Mouse (Mus musculus) myocyte (in vitro differentiated cells): ENCODE data around the gene Zbtb22. TPM values are rescaled to one million over a fixed set of nuclear protein-coding genes. Genes with fewer than 3 reads are reported as not detected.
A peak's percentile ranks its signal among the peaks of the same experiment; 100 is the strongest.

Source experiments
- H3K27me3 ChIP-seq: one replicate; pipeline ENCODE4 v1.6.1; 2011; ENCODE audit not compliant: control insufficient read depth, insufficient read depth, insufficient read length
- H3K36me3 ChIP-seq: one replicate; pipeline ENCODE4 v1.6.1; 2011; ENCODE audit not compliant: control insufficient read depth, insufficient read depth
- H3K4me2 ChIP-seq: one replicate; pipeline ENCODE4 v1.6.1; 2011; ENCODE audit warnings: low read depth, control low read depth
- H3K4me3 ChIP-seq: one replicate; pipeline ENCODE4 v1.5.1; 2011; ENCODE audit warnings: mild to moderate bottlenecking, control low read depth, moderate library complexity
- H3K79me2 ChIP-seq: one replicate; pipeline ENCODE4 v1.6.1; 2011; ENCODE audit not compliant: control insufficient read depth, insufficient read depth
- H3ac ChIP-seq: one replicate; pipeline ENCODE4 v1.6.1; 2011; ENCODE audit not compliant: control insufficient read depth, insufficient read length
- CEBPB ChIP-seq: IDR thresholded peaks from 2 replicates; pipeline ENCODE4 v1.6.1; 2011; ENCODE audit warnings: mild to moderate bottlenecking, moderate library complexity; ENCODE audit not compliant: poor library complexity, insufficient read depth, severe bottlenecking
- E2F4 ChIP-seq: IDR thresholded peaks from one replicate; pipeline ENCODE4 v1.6.1; 2011; ENCODE audit warnings: mild to moderate bottlenecking, control low read depth, moderate library complexity; ENCODE audit not compliant: insufficient read depth
- MAX ChIP-seq: IDR thresholded peaks from one replicate; pipeline ENCODE4 v1.6.1; 2011; ENCODE audit warnings: low read depth, mild to moderate bottlenecking, control low read depth
- MYOD1 ChIP-seq, 3 experiments: IDR thresholded peaks; one replicate each; pipeline ENCODE4 v1.6.1; 2011; ENCODE audit warnings: control low read depth in 2 of 3, low read depth in 2 of 3, mild to moderate bottlenecking in 2 of 3, moderate library complexity in 1 of 3; ENCODE audit not compliant: insufficient read length in 2 of 3, control insufficient read depth in 1 of 3
- MYOG ChIP-seq, 3 experiments: IDR thresholded peaks; one replicate each; pipeline ENCODE4 v1.6.1; 2011; ENCODE audit warnings: control low read depth in 2 of 3, low read depth in 2 of 3, mild to moderate bottlenecking in 2 of 3; ENCODE audit not compliant: insufficient read length in 2 of 3, control insufficient read depth in 1 of 3, insufficient read depth in 1 of 3
- POLR2A ChIP-seq: IDR thresholded peaks from one replicate; pipeline ENCODE4 v1.6.1; 2011; ENCODE audit warnings: low read depth, mild to moderate bottlenecking, control low read depth, moderate library complexity; ENCODE audit not compliant: insufficient read length
- POLR2AphosphoS2 ChIP-seq: IDR thresholded peaks from one replicate; pipeline ENCODE4 v1.6.1; 2011; ENCODE audit warnings: low read depth, control low read depth; ENCODE audit not compliant: insufficient read length
- REST ChIP-seq: IDR thresholded peaks from one replicate; pipeline ENCODE4 v1.6.1; 2011; ENCODE audit warnings: mild to moderate bottlenecking, control low read depth, moderate library complexity; ENCODE audit not compliant: insufficient read depth, insufficient read length
- SRF ChIP-seq: IDR thresholded peaks from one replicate; pipeline ENCODE4 v1.6.1; 2011; ENCODE audit warnings: low read depth; ENCODE audit not compliant: control insufficient read depth, insufficient read length
- TCF12 ChIP-seq: IDR thresholded peaks from one replicate; pipeline ENCODE4 v1.6.1; 2011; ENCODE audit warnings: mild to moderate bottlenecking, control low read depth; ENCODE audit not compliant: poor library complexity, insufficient read depth, severe bottlenecking
- TCF3 ChIP-seq: IDR thresholded peaks from one replicate; pipeline ENCODE4 v1.6.1; 2011; ENCODE audit warnings: low read depth, control low read depth; ENCODE audit not compliant: insufficient read length
- USF1 ChIP-seq: IDR thresholded peaks from one replicate; pipeline ENCODE4 v1.6.1; 2011; ENCODE audit warnings: low read depth, mild to moderate bottlenecking, control low read depth, moderate library complexity
- polyA plus RNA-seq: library from polyadenylated mRNA; unstranded; fragments of >200 nt; fragmentation: generic; extraction: Trizol; gene quantifications from one replicate; pipeline ENCODE4 v1.2.1, GENCODE M21; 2012; ENCODE audit warnings: missing spikeins

Zbtb22 gene
- polyA plus RNA-seq, 1 experiment: 31.6 TPM

DNA sequence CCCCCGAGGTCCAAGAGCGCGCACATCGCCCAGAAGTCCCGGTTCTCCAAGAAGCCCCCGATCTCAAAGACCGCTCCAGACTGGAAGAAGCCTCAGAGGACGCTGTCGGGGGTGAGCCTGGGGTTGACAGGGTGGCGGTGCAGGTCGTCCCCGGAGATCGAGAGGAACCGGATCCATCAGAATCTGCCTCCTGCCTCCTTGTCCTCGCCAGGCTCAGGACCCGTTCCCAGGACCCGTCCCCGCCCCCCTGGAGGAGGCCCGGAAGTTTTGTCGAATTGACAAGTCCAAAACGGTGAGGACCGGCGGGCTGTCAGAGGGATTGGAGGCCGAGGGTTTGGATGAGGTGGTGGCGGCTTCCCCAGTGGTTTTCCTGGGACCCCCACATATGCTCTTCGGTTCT is 25.3 kb downstream of the Zbtb22 start:
- Histone ChIP-seq H3K27me3 (no peaks in the 10 kb centered on the region), H3K36me3 (no peaks in the 10 kb centered on the region), H3K4me3 (peak overlapping the region; percentile 81), H3K4me2 (peak overlapping the region; percentile 87), H3K79me2 (peaks cover 23% of the 10 kb centered on the region), H3ac (peak overlapping the region; percentile 24)
- TF ChIP-seq TCF3 (no peak), MYOG (IDR thresholded peaks at IDR 0.05; ENCODE audit: control insufficient read depth in 1 of 3, insufficient read depth in 1 of 3, insufficient read length in 2 of 3, low read depth in 2 of 3) (no peak), USF1 (no peak), POLR2AphosphoS2 (no peak), REST (no peak), E2F4 (no peak), CEBPB (no peak), TCF12 (no peak), POLR2A (no peak), SRF (no peak), MAX (no peak), MYOD1 (IDR thresholded peaks at IDR 0.05; ENCODE audit: control insufficient read depth in 1 of 3, insufficient read length in 2 of 3, low read depth in 2 of 3) (no peak)

DNA sequence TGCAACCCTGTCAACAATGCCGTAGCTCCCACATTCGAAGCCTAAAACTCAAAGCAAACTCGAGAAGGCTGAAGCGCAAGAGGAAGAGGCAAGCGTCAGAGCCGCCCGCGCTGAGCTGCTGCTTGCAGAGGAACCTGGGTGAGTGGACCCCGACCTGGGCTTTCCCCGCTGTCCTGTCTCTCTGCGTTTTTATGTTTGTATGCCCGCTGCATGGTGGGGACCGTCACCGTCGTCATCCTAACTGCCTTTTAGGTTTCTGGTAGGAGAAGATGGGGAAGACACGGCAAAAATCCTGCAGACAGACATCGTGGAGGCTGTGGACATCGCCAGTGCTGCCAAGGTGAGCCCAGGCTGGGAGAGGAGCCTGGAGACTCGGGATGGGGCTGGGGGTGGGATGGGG is 25.7 kb downstream of the Zbtb22 start:
- Histone ChIP-seq H3K4me2 (peak overlapping the region; percentile 87), H3K4me3 (peak overlapping the region; percentile 81), H3K79me2 (peaks cover 23% of the 10 kb centered on the region), H3ac (peak overlapping the region; percentile 24), H3K27me3 (no peaks in the 10 kb centered on the region), H3K36me3 (no peaks in the 10 kb centered on the region)
- TF ChIP-seq MAX (no peak), TCF12 (no peak)

GRCm38 (mm10) chr17:33943454-33943853 is 27.8 kb downstream of the Zbtb22 start:
- no peak overlapping the region for H3ac ChIP-seq
- peaks cover 23% of the 10 kb centered on the region for H3K79me2 ChIP-seq
- no peaks in the 10 kb centered on the region for H3K27me3 ChIP-seq
- no peak overlapping the region for H3K4me2 ChIP-seq
- no peak for TF ChIP-seq POLR2A
- TF ChIP-seq MAX: no peak
- no peak for TF ChIP-seq MYOD1 (IDR thresholded peaks at IDR 0.05; ENCODE audit: control insufficient read depth in 1 of 3, insufficient read length in 2 of 3, low read depth in 2 of 3)
- TF ChIP-seq USF1: no peak
- TF ChIP-seq MYOG (IDR thresholded peaks at IDR 0.05; ENCODE audit: control insufficient read depth in 1 of 3, insufficient read depth in 1 of 3, insufficient read length in 2 of 3, low read depth in 2 of 3): no peak
- no peak for TF ChIP-seq POLR2AphosphoS2
- H3K4me3 ChIP-seq: no peak overlapping the region
- no peaks in the 10 kb centered on the region for H3K36me3 ChIP-seq

GRCm38 (mm10) chr17:33947430-33948089 is 31.9 kb downstream of the Zbtb22 start:
- TF ChIP-seq CEBPB (no peak), SRF (no peak), MYOD1 (IDR thresholded peaks at IDR 0.05; ENCODE audit: control insufficient read depth in 1 of 3, insufficient read length in 2 of 3, low read depth in 2 of 3) (no peak), POLR2A (no peak), USF1 (no peak), POLR2AphosphoS2 (no peak), REST (no peak), MAX (no peak), TCF3 (no peak), MYOG (IDR thresholded peaks at IDR 0.05; ENCODE audit: control insufficient read depth in 1 of 3, insufficient read depth in 1 of 3, insufficient read length in 2 of 3, low read depth in 2 of 3) (no peak), E2F4 (no peak), TCF12 (no peak)
- H3K27me3 ChIP-seq: no peaks in the 10 kb centered on the region
- H3K79me2 ChIP-seq: no peaks in the 10 kb centered on the region
- H3K4me2 ChIP-seq: no peak overlapping the region
- H3ac ChIP-seq: no peak overlapping the region
- no peaks in the 10 kb centered on the region for H3K36me3 ChIP-seq
- no peak overlapping the region for H3K4me3 ChIP-seq

DNA sequence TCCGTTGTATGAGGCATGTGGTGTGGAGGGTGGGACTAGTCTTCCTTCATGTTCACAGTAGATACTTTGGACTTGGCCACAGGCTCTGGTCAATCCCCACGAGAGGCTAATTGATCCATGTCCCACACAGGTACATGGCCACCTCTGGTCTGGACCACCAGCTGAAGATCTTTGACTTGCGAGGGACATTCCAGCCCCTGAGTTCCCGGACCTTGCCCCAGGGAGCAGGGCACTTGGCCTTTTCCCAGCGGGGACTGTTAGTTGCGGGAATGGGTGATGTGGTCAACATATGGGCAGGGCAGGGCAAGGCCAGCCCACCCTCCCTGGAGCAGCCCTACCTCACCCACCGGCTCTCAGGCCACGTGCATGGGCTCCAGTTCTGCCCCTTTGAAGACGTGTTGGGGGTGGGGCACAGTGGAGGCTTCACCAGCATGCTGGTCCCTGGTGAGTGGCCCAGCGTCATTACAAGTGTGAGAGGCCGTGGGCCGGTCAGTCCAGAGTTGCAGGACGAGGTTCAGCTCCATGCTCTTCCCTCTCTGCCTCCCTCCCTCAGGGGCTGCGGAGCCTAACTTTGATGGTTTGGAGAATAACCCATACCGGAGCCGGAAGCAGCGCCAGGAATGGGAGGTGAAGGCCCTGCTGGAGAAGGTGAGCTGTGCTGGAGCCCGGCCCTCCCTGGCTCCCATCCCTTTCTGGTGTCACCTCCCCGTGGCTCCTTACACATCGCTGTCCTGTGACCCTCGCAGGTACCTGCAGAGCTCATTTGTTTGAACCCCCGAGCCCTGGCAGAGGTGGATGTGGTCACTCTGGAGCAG is 32.6 kb downstream of the Zbtb22 start:
- H3K79me2 ChIP-seq: peaks cover 2% of the 10 kb centered on the region
- H3K27me3 ChIP-seq: no peaks in the 10 kb centered on the region
- TF ChIP-seq MAX: no peak
- TF ChIP-seq POLR2AphosphoS2: peak; percentile 14
- no peak overlapping the region for H3ac ChIP-seq
- peaks cover 5% of the 10 kb centered on the region for H3K36me3 ChIP-seq
- H3K4me3 ChIP-seq: no peak overlapping the region
- no peak overlapping the region for H3K4me2 ChIP-seq
